Mouse (Mus musculus) cortical plate, adult 2 months (tissue): ENCODE measurements at regions not wholly inside any gene's neighbourhood (a gene's known extent, or its start where the extent isn't known, plus 50 kb on each side); places are given as distances from the start of the nearest gene placed in this dataset.

ENCODE experiments used
- CTCF ChIP-seq: fragments of 200-500 bp; IDR thresholded peaks from 2 replicates; pipeline ENCODE4 v1.5.1; 2011; ENCODE audit warnings: mild to moderate bottlenecking, control low read depth, low read length; ENCODE audit not compliant: insufficient read depth; ENCODE audit errors: extremely low read depth
- POLR2A ChIP-seq: fragments of 200-500 bp; IDR thresholded peaks from 2 replicates; pipeline ENCODE4 v1.6.1; 2011; ENCODE audit warnings: mild to moderate bottlenecking, low read length, control low read depth; ENCODE audit not compliant: insufficient read depth; ENCODE audit errors: extremely low read depth

GRCm38 (mm10) chr12:70674144-70674543 lies 151.2 kb upstream of the Frmd6 start:
- TF ChIP-seq CTCF, result no peak
- TF ChIP-seq POLR2A, result no peak
